Mouse (Mus musculus): ENCODE data around the gene 1700013G24Rik.
A peak's percentile ranks its signal among the peaks of the same experiment; 100 is the strongest.

DNA sequence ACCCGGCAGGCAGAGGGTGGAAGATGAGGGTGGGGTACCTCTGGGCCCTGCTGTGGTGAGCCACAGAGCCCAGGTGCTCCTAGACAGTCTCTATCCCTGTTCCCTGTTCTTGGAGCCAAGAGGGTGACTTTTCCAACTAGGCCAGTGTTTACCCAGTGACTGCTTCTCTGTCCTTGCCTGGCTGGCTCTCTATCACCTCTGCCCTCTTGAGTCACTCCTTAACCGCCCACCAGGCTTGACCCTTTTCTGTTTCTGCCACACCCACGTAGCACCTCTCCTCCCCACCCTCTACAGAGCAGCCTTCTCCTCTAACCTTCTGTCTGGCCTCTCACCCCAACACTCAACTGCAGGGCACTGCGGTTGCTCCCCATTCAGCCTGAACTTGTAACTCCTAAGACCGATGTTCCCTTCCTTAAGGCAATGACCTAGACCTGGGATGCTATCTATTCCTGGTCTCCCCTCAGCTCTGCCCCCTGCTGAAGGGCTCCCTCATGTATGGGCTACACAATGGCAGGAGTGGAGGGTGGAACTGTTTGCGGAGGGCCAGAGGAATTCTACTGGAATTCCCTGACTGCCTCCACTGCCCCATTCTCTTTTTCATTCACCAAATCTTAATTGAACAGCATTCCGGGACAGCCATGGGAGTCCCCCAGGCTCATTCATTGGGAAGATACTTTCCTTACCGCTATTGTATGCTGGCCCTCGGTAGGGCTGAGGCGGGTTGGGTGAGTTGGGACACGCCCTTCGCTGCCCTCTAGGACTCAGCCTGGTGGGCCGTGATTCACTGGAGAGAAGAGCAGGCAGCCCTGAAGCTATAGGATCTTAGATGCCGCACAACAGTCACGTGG lies 17.0 kb downstream of the 1700013G24Rik start:
- TF ChIP-seq CTCF (IDR thresholded peaks at IDR 0.05; ENCODE audit: borderline replicate concordance, insufficient read depth, low read length): no peak
- peak; percentile 34; the same call in 1 of the 2 replicates for TF ChIP-seq POLR2A (IDR thresholded peaks at IDR 0.05; ENCODE audit: low read depth, low read length)

Data from embryonic fibroblast, embryonic 13.5 days (primary cell).